Mouse (Mus musculus): ENCODE measurements around the gene Ier2. TPM values are rescaled to one million over a fixed set of nuclear protein-coding genes. Genes with fewer than 3 reads are reported as not detected.
"Not testable (repeated sequence)": the region's sequence is repeated elsewhere in the genome, so short reads cannot be mapped to it uniquely, and the experiment has no call there.

Gene Ier2
- polyA plus RNA-seq, 1 experiment from 2014 or later, result 78.7 TPM

GRCm38 (mm10) chr8:84687003-84687704 lies 24.5 kb upstream of the Ier2 start:
- ATAC-seq, result peak; percentile 41
- Histone ChIP-seq H3K9me3 (ENCODE audit: control insufficient read depth, low read length) (no peaks in the 10 kb centered on the region), H3K4me2 (ENCODE audit: low read depth, low read length) (peak overlapping the region; percentile 88), H3K36me3 (ENCODE audit: control insufficient read depth, insufficient read depth, low read length) (no peaks in the 10 kb centered on the region; the same call in 1 of the 2 replicates), H3K4me3 (ENCODE audit: low read length) (peak overlapping the region; percentile 100), H3K27me3 (replicated peaks; ENCODE audit: control insufficient read depth, insufficient read depth, low read length) (no peaks in the 10 kb centered on the region), H3K4me1 (ENCODE audit: control insufficient read depth, insufficient read depth, low read length) (peaks cover 33% of the 10 kb centered on the region), H3K9ac (ENCODE audit: low read depth, low read length) (peak overlapping the region; percentile 100), H3K27ac (ENCODE audit: low read length) (peak overlapping the region; percentile 96)
- WGBS, result under 1% methylated on average over 45 of the region's 62 CpGs

GRCm38 (mm10) chr8:84686191-84687002 lies 23.7 kb upstream of the Ier2 start, which contains the start of gene Trmt1:
Gene Trmt1, plus strand, starts transcription at chr8:84686307.
- Histone ChIP-seq H3K9ac (ENCODE audit: low read depth, low read length) (peak within 1 kb of the TSS; percentile 100), H3K9me3 (ENCODE audit: control insufficient read depth, low read length) (no peaks in the 10 kb centered on the region), H3K4me1 (ENCODE audit: control insufficient read depth, insufficient read depth, low read length) (peaks cover 33% of the 10 kb centered on the region), H3K36me3 (ENCODE audit: control insufficient read depth, insufficient read depth, low read length) (no peaks in the 10 kb centered on the region; the same call in 1 of the 2 replicates), H3K27me3 (replicated peaks; ENCODE audit: control insufficient read depth, insufficient read depth, low read length) (no peaks in the 10 kb centered on the region), H3K4me3 (ENCODE audit: low read length) (peak within 1 kb of the TSS; percentile 100), H3K27ac (ENCODE audit: low read length) (peak within 1 kb of the TSS; percentile 96), H3K4me2 (ENCODE audit: low read depth, low read length) (peak within 1 kb of the TSS; percentile 88)
- ATAC-seq, result no peak; the same call in 1 of the 2 replicates
- 8% methylated on average over 20 of the region's 20 CpGs for WGBS

- Histone ChIP-seq H3K9me3 (ENCODE audit: control insufficient read depth, low read length) (no peaks in the 10 kb centered on the region), H3K27me3 (replicated peaks; ENCODE audit: control insufficient read depth, insufficient read depth, low read length) (no peaks in the 10 kb centered on the region), H3K4me1 (ENCODE audit: control insufficient read depth, insufficient read depth, low read length) (peaks cover 24% of the 10 kb centered on the region), H3K9ac (ENCODE audit: low read depth, low read length) (no peak overlapping the region), H3K36me3 (ENCODE audit: control insufficient read depth, insufficient read depth, low read length) (no peaks in the 10 kb centered on the region), H3K4me3 (ENCODE audit: low read length) (no peak overlapping the region), H3K4me2 (ENCODE audit: low read depth, low read length) (no peak overlapping the region), H3K27ac (ENCODE audit: low read length) (no peak overlapping the region)
- ATAC-seq, result no peak
- 59% methylated on average over 3 of the region's 3 CpGs for WGBS
Measured at GRCm38 (mm10) chr8:84684537-84684936, 21.9 kb upstream of the Ier2 start.

- peaks cover 17% of the 10 kb centered on the region for H3K4me1 ChIP-seq (ENCODE audit: control insufficient read depth, insufficient read depth, low read length)
- ATAC-seq, result no peak
- no peaks in the 10 kb centered on the region for H3K27me3 ChIP-seq (replicated peaks; ENCODE audit: control insufficient read depth, insufficient read depth, low read length)
- WGBS, result 83% methylated on average over 2 of the region's 2 CpGs
- no peaks in the 10 kb centered on the region for H3K36me3 ChIP-seq (ENCODE audit: control insufficient read depth, insufficient read depth, low read length)
- H3K27ac ChIP-seq (ENCODE audit: low read length), result no peak overlapping the region
- no peak overlapping the region for H3K4me2 ChIP-seq (ENCODE audit: low read depth, low read length)
- no peak overlapping the region for H3K9ac ChIP-seq (ENCODE audit: low read depth, low read length)
- H3K9me3 ChIP-seq (ENCODE audit: control insufficient read depth, low read length), result no peaks in the 10 kb centered on the region
- H3K4me3 ChIP-seq (ENCODE audit: low read length), result no peak overlapping the region
Measured at GRCm38 (mm10) chr8:84682257-84682656, 19.6 kb upstream of the Ier2 start.

- H3K4me2 ChIP-seq (ENCODE audit: low read depth, low read length), result no peak overlapping the region
Measured at GRCm38 (mm10) chr8:84681476-84681875, 18.8 kb upstream of the Ier2 start.

GRCm38 (mm10) chr8:84677305-84677704 lies 14.7 kb upstream of the Ier2 start:
- no peak overlapping the region for H3K4me2 ChIP-seq (ENCODE audit: low read depth, low read length)
- H3K9ac ChIP-seq (ENCODE audit: low read depth, low read length), result no peak overlapping the region
- 92% methylated on average over 5 of the region's 5 CpGs for WGBS
- ATAC-seq, result no peak
- H3K4me3 ChIP-seq (ENCODE audit: low read length), result no peak overlapping the region
- H3K36me3 ChIP-seq (ENCODE audit: control insufficient read depth, insufficient read depth, low read length), result peaks cover 12% of the 10 kb centered on the region; the same call in 1 of the 2 replicates
- H3K4me1 ChIP-seq (ENCODE audit: control insufficient read depth, insufficient read depth, low read length), result no peaks in the 10 kb centered on the region
- no peaks in the 10 kb centered on the region for H3K9me3 ChIP-seq (ENCODE audit: control insufficient read depth, low read length)
- no peaks in the 10 kb centered on the region for H3K27me3 ChIP-seq (replicated peaks; ENCODE audit: control insufficient read depth, insufficient read depth, low read length)
- no peak overlapping the region for H3K27ac ChIP-seq (ENCODE audit: low read length)

More at GRCm38 (mm10) chr8:84681476-84681875, 18.8 kb upstream of the Ier2 start:
- 87% methylated on average over 2 of the region's 2 CpGs for WGBS
- Histone ChIP-seq H3K9ac (ENCODE audit: low read depth, low read length) (no peak overlapping the region), H3K36me3 (ENCODE audit: control insufficient read depth, insufficient read depth, low read length) (no peaks in the 10 kb centered on the region), H3K9me3 (ENCODE audit: control insufficient read depth, low read length) (no peaks in the 10 kb centered on the region), H3K27ac (ENCODE audit: low read length) (no peak overlapping the region), H3K4me3 (ENCODE audit: low read length) (no peak overlapping the region), H3K4me1 (ENCODE audit: control insufficient read depth, insufficient read depth, low read length) (peaks cover 15% of the 10 kb centered on the region), H3K27me3 (replicated peaks; ENCODE audit: control insufficient read depth, insufficient read depth, low read length) (no peaks in the 10 kb centered on the region)
- no peak for ATAC-seq

GRCm38 (mm10) chr8:84670295-84671006 lies 7.8 kb upstream of the Ier2 start:
- H3K36me3 ChIP-seq (ENCODE audit: control insufficient read depth, insufficient read depth, low read length); H3K4me2 ChIP-seq (ENCODE audit: low read depth, low read length): not testable (repeated sequence)

GRCm38 (mm10) chr8:84668731-84669485 lies 6.3 kb upstream of the Ier2 start:
- WGBS, result 83% methylated on average over 6 of the region's 6 CpGs
- Histone ChIP-seq H3K9ac (ENCODE audit: low read depth, low read length) (no peak overlapping the region), H3K27ac (ENCODE audit: low read length) (no peak overlapping the region), H3K4me2 (ENCODE audit: low read depth, low read length) (no peak overlapping the region), H3K9me3 (ENCODE audit: control insufficient read depth, low read length) (no peaks in the 10 kb centered on the region), H3K4me3 (ENCODE audit: low read length) (no peak overlapping the region), H3K36me3 (ENCODE audit: control insufficient read depth, insufficient read depth, low read length) (peaks cover 3% of the 10 kb centered on the region; the same call in 1 of the 2 replicates), H3K4me1 (ENCODE audit: control insufficient read depth, insufficient read depth, low read length) (peaks cover 11% of the 10 kb centered on the region), H3K27me3 (replicated peaks; ENCODE audit: control insufficient read depth, insufficient read depth, low read length) (no peaks in the 10 kb centered on the region)
- no peak for ATAC-seq

More at GRCm38 (mm10) chr8:84670295-84671006, 7.8 kb upstream of the Ier2 start:
- not testable (repeated sequence) for H3K4me1 ChIP-seq (ENCODE audit: control insufficient read depth, insufficient read depth, low read length); H3K9me3 ChIP-seq (ENCODE audit: control insufficient read depth, low read length); H3K4me3 ChIP-seq (ENCODE audit: low read length); H3K27me3 ChIP-seq (replicated peaks; ENCODE audit: control insufficient read depth, insufficient read depth, low read length)
- peak; percentile 82 for ATAC-seq
- 67% methylated on average over 5 of the region's 5 CpGs for WGBS
- Histone ChIP-seq H3K9ac (ENCODE audit: low read depth, low read length) (0 out of 2 replicates have a peak overlapping the region, but pooled peaks have one; percentile 24), H3K27ac (ENCODE audit: low read length) (peak overlapping the region; percentile 82)

Measured in intestine, embryonic 16.5 days (tissue).